Mouse (Mus musculus) limb, embryonic 15.5 days (tissue): Measurements from ENCODE around the gene Ccm2l. TPM values are rescaled to one million over a fixed set of nuclear protein-coding genes. Genes with fewer than 3 reads are reported as not detected.

Source experiments
- ATAC-seq: fragments of 200-750 bp; cut with Nextera tagmentation; 2 replicates; pipeline ENCODE4 v1.8.0; 2017; ENCODE audit warnings: low read depth, moderate TSS enrichment; ENCODE audit not compliant: insufficient number of reproducible peaks, low FRiP score, low TSS enrichment
- H3K27ac ChIP-seq: fragments of 300-500 bp; sonication (generic); 2 replicates; pipeline ENCODE4 v1.5.1; 2015; ENCODE audit warnings: moderate library complexity, mild to moderate bottlenecking, inconsistent platforms
- H3K27me3 ChIP-seq: fragments of 300-500 bp; sonication (generic); 2 replicates; pipeline ENCODE4 v1.6.1; 2015; ENCODE audit warnings: inconsistent platforms
- H3K36me3 ChIP-seq: fragments of 300-500 bp; sonication (generic); 2 replicates; pipeline ENCODE4 v1.6.1; 2015; ENCODE audit warnings: inconsistent platforms
- H3K4me1 ChIP-seq: fragments of 300-500 bp; sonication (generic); 2 replicates; pipeline ENCODE4 v1.6.1; 2015; ENCODE audit warnings: inconsistent platforms
- H3K4me2 ChIP-seq: fragments of 300-500 bp; sonication (generic); 2 replicates; pipeline ENCODE4 v1.6.1; 2015; ENCODE audit warnings: mild to moderate bottlenecking, inconsistent platforms
- H3K4me3 ChIP-seq: fragments of 300-500 bp; sonication (generic); 2 replicates; pipeline ENCODE4 v1.5.1; 2015; ENCODE audit warnings: mild to moderate bottlenecking, inconsistent platforms
- H3K9ac ChIP-seq: fragments of 300-500 bp; sonication (generic); 2 replicates; pipeline ENCODE4 v1.6.1; 2015; ENCODE audit warnings: inconsistent platforms
- H3K9me3 ChIP-seq: fragments of 300-500 bp; sonication (generic); 2 replicates; pipeline ENCODE4 v1.6.1; 2016; ENCODE audit warnings: inconsistent platforms
- WGBS: fragments of 180-500 bp; shearing (Covaris S2); methylation state at CpG from one replicate; pipeline ENCODE4 v1.1.7; 2015; 5-methylcytosine and 5-hydroxymethylcytosine counted together
- polyA plus RNA-seq: library from polyadenylated mRNA; unstranded; fragments of >200 nt; fragmentation: Nextera tagmentation; extraction: Ambion mirVana; gene quantifications from 2 replicates; pipeline ENCODE4 v1.2.1, GENCODE M21; 2015

Gene Ccm2l
- polyA plus RNA-seq, 1 experiment from 2014 or later: 1.8 TPM

GRCm38 (mm10) chr2:153108313-153109264, 42.8 kb downstream of the Ccm2l start, which contains the start of gene Hck:
Gene Hck (plus strand): TSS chr2:153108468.
- Histone ChIP-seq H3K4me1 (peaks cover 8% of the 10 kb centered on the region), H3K27ac (no peak within 1 kb of the TSS), H3K4me3 (peak within 1 kb of the TSS; percentile 44), H3K27me3 (peaks cover 72% of the 10 kb centered on the region), H3K9me3 (no peaks in the 10 kb centered on the region), H3K9ac (0 out of 2 replicates have a peak within 1 kb of the TSS, but pooled peaks have one; percentile 20), H3K36me3 (no peaks in the 10 kb centered on the region), H3K4me2 (peak within 1 kb of the TSS; percentile 81)
- 0 out of 2 replicates have a peak, but pooled peaks have one; percentile 18 for ATAC-seq
- 2% methylated on average over 50 of the region's 52 CpGs for WGBS

GRCm38 (mm10) chr2:153109596-153109995, 43.8 kb downstream of the Ccm2l start:
- H3K4me2 ChIP-seq: 0 out of 2 replicates have a peak overlapping the region, but pooled peaks have one; percentile 81

DNA sequence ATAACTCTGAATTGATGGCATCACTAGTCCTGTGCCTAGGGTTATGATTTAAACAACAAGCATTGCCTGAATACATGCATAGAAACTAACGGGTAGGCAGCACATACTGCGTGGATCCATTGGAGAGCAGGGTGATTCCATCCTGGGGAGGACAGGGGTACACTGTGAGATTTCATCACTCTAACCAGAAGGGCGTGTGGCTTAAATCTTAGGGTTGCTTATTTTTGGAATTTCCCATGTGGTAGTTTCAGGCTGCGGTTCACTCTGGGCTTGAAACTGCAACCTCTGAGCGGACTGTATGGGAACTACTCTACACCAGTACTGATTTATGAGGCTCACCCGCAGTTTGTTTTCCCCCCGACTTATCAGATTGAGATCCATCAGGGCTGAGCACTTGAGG, 45.5 kb downstream of the Ccm2l start:
- Histone ChIP-seq H3K27me3 (peaks cover 58% of the 10 kb centered on the region), H3K27ac (no peak overlapping the region)
- no peak for ATAC-seq

More at GRCm38 (mm10) chr2:153109596-153109995, 43.8 kb downstream of the Ccm2l start:
- Histone ChIP-seq H3K27me3 (peaks cover 69% of the 10 kb centered on the region), H3K4me1 (peaks cover 8% of the 10 kb centered on the region), H3K9ac (no peak overlapping the region), H3K9me3 (no peaks in the 10 kb centered on the region), H3K36me3 (no peaks in the 10 kb centered on the region), H3K27ac (no peak overlapping the region), H3K4me3 (no peak overlapping the region)
- ATAC-seq: no peak
- WGBS: 66% methylated on average over 7 of the region's 7 CpGs

GRCm38 (mm10) chr2:153115679-153116081, 49.9 kb downstream of the Ccm2l start:
- Histone ChIP-seq H3K9ac (no peak overlapping the region), H3K4me3 (no peak overlapping the region), H3K36me3 (no peaks in the 10 kb centered on the region), H3K4me1 (no peaks in the 10 kb centered on the region), H3K27me3 (peaks cover 15% of the 10 kb centered on the region), H3K27ac (no peak overlapping the region), H3K4me2 (no peak overlapping the region), H3K9me3 (no peaks in the 10 kb centered on the region)
- 76% methylated on average over 4 of the region's 4 CpGs for WGBS
- ATAC-seq: no peak

More for the DNA sequence above, 45.5 kb downstream of the Ccm2l start:
- Histone ChIP-seq H3K9ac (no peak overlapping the region), H3K4me2 (no peak overlapping the region), H3K4me1 (peaks cover 8% of the 10 kb centered on the region), H3K9me3 (no peaks in the 10 kb centered on the region), H3K4me3 (no peak overlapping the region), H3K36me3 (no peaks in the 10 kb centered on the region)
- whole genome bisulfite sequencing: 81% methylated on average over 7 of the region's 7 CpGs

DNA sequence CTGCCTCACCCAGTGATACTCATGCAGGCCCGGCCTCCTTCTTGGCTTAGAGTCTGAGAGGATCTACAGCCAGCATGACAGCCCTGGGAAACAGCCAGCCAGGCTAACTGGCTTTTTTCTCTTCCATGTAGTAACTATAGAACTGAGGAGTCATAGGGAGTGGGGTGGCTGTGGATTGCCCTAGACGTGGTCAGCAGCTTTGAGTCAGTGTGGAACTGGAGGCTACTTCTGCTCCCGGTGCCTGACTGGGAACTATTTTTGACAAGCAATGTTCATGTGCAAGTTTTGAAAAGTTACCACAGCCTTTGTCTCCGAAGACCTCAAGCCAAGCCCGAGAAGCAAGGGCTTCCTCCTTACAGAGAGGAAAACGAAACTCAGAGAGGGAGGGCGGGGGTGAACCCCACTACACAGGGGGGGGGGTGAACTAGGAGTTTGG, 51.3 kb downstream of the Ccm2l start:
- no peak for ATAC-seq
- H3K27me3 ChIP-seq: 0 out of 2 replicates have a peak, but pooled peaks cover 5% of the 10 kb centered on the region
- H3K9me3 ChIP-seq: no peaks in the 10 kb centered on the region
- no peak overlapping the region for H3K4me3 ChIP-seq
- WGBS: 83% methylated on average over 7 of the region's 7 CpGs
- H3K4me2 ChIP-seq: no peak overlapping the region
- no peaks in the 10 kb centered on the region for H3K36me3 ChIP-seq
- H3K9ac ChIP-seq: no peak overlapping the region
- no peak overlapping the region for H3K27ac ChIP-seq
- H3K4me1 ChIP-seq: no peaks in the 10 kb centered on the region

DNA sequence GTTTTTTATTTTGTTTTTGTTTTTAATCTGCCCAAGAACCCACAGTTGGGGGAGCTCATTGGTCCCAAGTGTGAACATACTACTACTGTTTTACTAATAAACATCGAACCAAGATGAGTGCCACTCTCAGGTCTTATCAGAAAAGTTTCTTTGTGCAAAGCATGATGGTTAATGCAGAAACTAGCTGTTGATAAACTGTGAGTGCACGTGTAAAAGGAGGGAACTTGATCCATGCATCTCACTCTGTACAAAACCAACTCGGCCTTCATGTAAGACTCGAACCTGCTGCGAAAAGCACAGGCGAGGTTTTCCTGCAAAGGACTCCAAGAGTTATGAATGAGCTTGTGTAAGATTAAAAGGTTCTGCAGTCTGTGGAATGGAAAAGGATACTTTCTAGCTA, 53.7 kb downstream of the Ccm2l start:
- Histone ChIP-seq H3K4me2 (no peak overlapping the region), H3K9ac (no peak overlapping the region), H3K4me3 (no peak overlapping the region), H3K27ac (no peak overlapping the region), H3K36me3 (no peaks in the 10 kb centered on the region), H3K27me3 (no peaks in the 10 kb centered on the region), H3K9me3 (no peaks in the 10 kb centered on the region), H3K4me1 (no peaks in the 10 kb centered on the region)
- ATAC-seq: no peak
- 87% methylated on average over 6 of the region's 6 CpGs for WGBS

GRCm38 (mm10) chr2:153120126-153120525, 54.4 kb downstream of the Ccm2l start:
- H3K9ac ChIP-seq: no peak overlapping the region
- H3K36me3 ChIP-seq: no peaks in the 10 kb centered on the region
- no peaks in the 10 kb centered on the region for H3K9me3 ChIP-seq
- no peak overlapping the region for H3K4me3 ChIP-seq
- 62% methylated on average over 8 of the region's 8 CpGs for WGBS
- ATAC-seq: no peak
- H3K27ac ChIP-seq: no peak overlapping the region
- H3K4me2 ChIP-seq: no peak overlapping the region
- no peaks in the 10 kb centered on the region for H3K27me3 ChIP-seq
- no peaks in the 10 kb centered on the region for H3K4me1 ChIP-seq

GRCm38 (mm10) chr2:153121821-153122615, 56.3 kb downstream of the Ccm2l start:
- no peak overlapping the region for H3K9ac ChIP-seq
- no peak overlapping the region for H3K27ac ChIP-seq
- no peak for ATAC-seq
- 73% methylated on average over 8 of the region's 8 CpGs for WGBS
- H3K36me3 ChIP-seq: no peaks in the 10 kb centered on the region
- H3K4me2 ChIP-seq: no peak overlapping the region
- H3K9me3 ChIP-seq: no peaks in the 10 kb centered on the region
- no peaks in the 10 kb centered on the region for H3K4me1 ChIP-seq
- H3K27me3 ChIP-seq: 0 out of 2 replicates have a peak, but pooled peaks cover 6% of the 10 kb centered on the region
- no peak overlapping the region for H3K4me3 ChIP-seq

- no peak overlapping the region for H3K9ac ChIP-seq
- no peak for ATAC-seq
- H3K27ac ChIP-seq: no peak overlapping the region
- no peaks in the 10 kb centered on the region for H3K4me1 ChIP-seq
- H3K27me3 ChIP-seq: 0 out of 2 replicates have a peak, but pooled peaks cover 7% of the 10 kb centered on the region
- no peaks in the 10 kb centered on the region for H3K36me3 ChIP-seq
- WGBS: 86% methylated on average over 7 of the region's 7 CpGs
- no peak overlapping the region for H3K4me3 ChIP-seq
- no peak overlapping the region for H3K4me2 ChIP-seq
- H3K9me3 ChIP-seq: no peaks in the 10 kb centered on the region
These were observed 56.9 kb downstream of the Ccm2l start for GRCm38 (mm10) chr2:153122701-153123100.

DNA sequence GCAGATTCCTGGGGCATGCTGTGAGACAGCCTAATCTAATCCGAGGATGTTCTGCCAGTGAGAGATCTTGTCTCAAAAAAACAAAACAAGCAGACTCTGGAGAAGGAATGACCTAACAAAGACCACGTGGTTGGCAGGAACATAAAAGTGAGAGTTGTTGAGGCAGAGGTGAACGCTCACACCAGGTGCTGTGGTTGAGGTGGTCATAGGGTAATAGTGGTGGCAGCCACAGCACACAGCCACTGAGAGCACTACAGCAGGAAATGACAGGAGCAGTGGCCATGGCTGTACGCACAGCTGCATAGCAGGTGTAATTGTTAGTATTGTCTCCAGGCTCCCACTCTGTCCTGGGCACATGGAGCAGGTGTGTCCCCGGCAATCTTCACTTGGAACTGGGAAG, 60.1 kb downstream of the Ccm2l start:
- WGBS: 47% methylated on average over 5 of the region's 5 CpGs

GRCm38 (mm10) chr2:153131019-153131418, 65.3 kb downstream of the Ccm2l start:
- ATAC-seq: no peak
- Histone ChIP-seq H3K27me3 (0 out of 2 replicates have a peak, but pooled peaks cover 4% of the 10 kb centered on the region), H3K4me2 (no peak overlapping the region), H3K4me1 (no peaks in the 10 kb centered on the region), H3K9ac (no peak overlapping the region), H3K9me3 (no peaks in the 10 kb centered on the region), H3K36me3 (no peaks in the 10 kb centered on the region), H3K4me3 (no peak overlapping the region), H3K27ac (no peak overlapping the region)
- 17% methylated on average over 6 of the region's 6 CpGs for WGBS

More for the DNA sequence above, 60.1 kb downstream of the Ccm2l start:
- Histone ChIP-seq H3K9ac (no peak overlapping the region), H3K4me3 (no peak overlapping the region), H3K9me3 (no peaks in the 10 kb centered on the region), H3K27me3 (0 out of 2 replicates have a peak, but pooled peaks cover 7% of the 10 kb centered on the region), H3K36me3 (no peaks in the 10 kb centered on the region), H3K4me1 (no peaks in the 10 kb centered on the region), H3K4me2 (no peak overlapping the region), H3K27ac (no peak overlapping the region)
- ATAC-seq: no peak
